Mouse (Mus musculus): ENCODE data around the gene Ctbp2. TPM values are rescaled to one million over a fixed set of nuclear protein-coding genes. Genes with fewer than 3 reads are reported as not detected.

Ctbp2 gene
- total and polyA plus RNA-seq, 3 experiments: 74.9 to 90.7 TPM; not detected in 1

- H3K9ac ChIP-seq (ENCODE audit: control insufficient read depth, low read depth, low read length, poor library complexity, severe bottlenecking): no peak overlapping the region
- no peaks in the 10 kb centered on the region for H3K9me3 ChIP-seq (replicated peaks; ENCODE audit: insufficient read depth, low read length)
- DNase-seq (ENCODE audit: low read depth, low spot score): no peak
- no peaks in the 10 kb centered on the region; a peak in 1 of 4 replicates for H3K36me3 ChIP-seq (ENCODE audit: control insufficient read depth in 1 of 2, insufficient read depth in 2 of 2, low read length in 2 of 2)
- peaks cover 4% of the 10 kb centered on the region for H3K79me2 ChIP-seq (ENCODE audit: control insufficient read depth, insufficient read depth, low read length, poor library complexity)
- no peak overlapping the region for H3K4me3 ChIP-seq (ENCODE audit: control insufficient read depth in 1 of 2, insufficient read depth in 1 of 2, low read depth in 2 of 2, low read length in 2 of 2)
- no peaks in the 10 kb centered on the region for H3K4me1 ChIP-seq (ENCODE audit: control insufficient read depth in 1 of 2, insufficient read depth in 2 of 2, low read length in 2 of 2)
- TF ChIP-seq RAD21 (IDR thresholded peaks at IDR 0.05; ENCODE audit: low read depth, low read length) (no peak), POLR2AphosphoS2 (IDR thresholded peaks at IDR 0.05; ENCODE audit: low read length) (no peak), USF1 (IDR thresholded peaks at IDR 0.05; ENCODE audit: low read depth, low read length) (no peak), ZKSCAN1 (IDR thresholded peaks at IDR 0.05; ENCODE audit: low read depth, low read length) (no peak), TBP (IDR thresholded peaks at IDR 0.05; ENCODE audit: low read depth, low read length) (no peak), JUND (IDR thresholded peaks at IDR 0.05; ENCODE audit: low read depth, low read length) (no peak), MAFK (IDR thresholded peaks at IDR 0.05; ENCODE audit: borderline replicate concordance, low read depth, low read length) (no peak), SMC3 (IDR thresholded peaks at IDR 0.05; ENCODE audit: low read depth, low read length) (no peak), ETS1 (IDR thresholded peaks at IDR 0.05; ENCODE audit: low read depth, low read length) (no peak), E2F4 (IDR thresholded peaks at IDR 0.05; ENCODE audit: borderline replicate concordance, low read depth, low read length) (no peak), HCFC1 (IDR thresholded peaks at IDR 0.05; ENCODE audit: low read depth, low read length) (no peak), TAL1 (IDR thresholded peaks at IDR 0.05; ENCODE audit: low read length) (no peak), CTCF (IDR thresholded peaks at IDR 0.05 in 2 of 3, conservative IDR thresholded peaks at IDR 0.05 in 1 of 3; ENCODE audit: control insufficient read depth in 1 of 3, insufficient read depth in 1 of 3, low read depth in 2 of 3, low read length in 3 of 3, poor library complexity in 1 of 3, severe bottlenecking in 1 of 3) (no peak), NRF1 (IDR thresholded peaks at IDR 0.05; ENCODE audit: insufficient read depth, low read depth, low read length, poor library complexity, severe bottlenecking) (no peak)
- H3K27ac ChIP-seq (ENCODE audit: control insufficient read depth, low read depth, low read length): no peak overlapping the region
- H3K27me3 ChIP-seq (ENCODE audit: control insufficient read depth in 1 of 2, insufficient read depth in 2 of 2, low read length in 2 of 2): no peaks in the 10 kb centered on the region
These were observed 105.2 kb downstream of the Ctbp2 start for GRCm38 (mm10) chr7:133018961-133019360.

- no peak overlapping the region for H3K4me3 ChIP-seq (ENCODE audit: control insufficient read depth in 1 of 2, insufficient read depth in 1 of 2, low read depth in 2 of 2, low read length in 2 of 2)
- H3K79me2 ChIP-seq (ENCODE audit: control insufficient read depth, insufficient read depth, low read length, poor library complexity): peaks cover 4% of the 10 kb centered on the region
- H3K27ac ChIP-seq (ENCODE audit: control insufficient read depth, low read depth, low read length): no peak overlapping the region
- no peaks in the 10 kb centered on the region; a peak in 1 of 4 replicates for H3K36me3 ChIP-seq (ENCODE audit: control insufficient read depth in 1 of 2, insufficient read depth in 2 of 2, low read length in 2 of 2)
- H3K9me3 ChIP-seq (replicated peaks; ENCODE audit: insufficient read depth, low read length): no peaks in the 10 kb centered on the region
- no peaks in the 10 kb centered on the region for H3K27me3 ChIP-seq (ENCODE audit: control insufficient read depth in 1 of 2, insufficient read depth in 2 of 2, low read length in 2 of 2)
- no peak overlapping the region for H3K9ac ChIP-seq (ENCODE audit: control insufficient read depth, low read depth, low read length, poor library complexity, severe bottlenecking)
- DNase-seq (ENCODE audit: low read depth, low spot score): no peak
- TF ChIP-seq TCF12 (IDR thresholded peaks at IDR 0.05; ENCODE audit: low read depth, low read length) (no peak), ZMIZ1 (IDR thresholded peaks at IDR 0.05; ENCODE audit: low read depth, low read length) (no peak), ZNF384 (IDR thresholded peaks at IDR 0.05; ENCODE audit: low read depth, low read length) (no peak), USF1 (IDR thresholded peaks at IDR 0.05; ENCODE audit: low read depth, low read length) (no peak), CTCF (IDR thresholded peaks at IDR 0.05 in 2 of 3, conservative IDR thresholded peaks at IDR 0.05 in 1 of 3; ENCODE audit: control insufficient read depth in 1 of 3, insufficient read depth in 1 of 3, low read depth in 2 of 3, low read length in 3 of 3, poor library complexity in 1 of 3, severe bottlenecking in 1 of 3) (no peak), MAFK (IDR thresholded peaks at IDR 0.05; ENCODE audit: borderline replicate concordance, low read depth, low read length) (no peak), HCFC1 (IDR thresholded peaks at IDR 0.05; ENCODE audit: low read depth, low read length) (no peak), SIN3A (IDR thresholded peaks at IDR 0.05; ENCODE audit: low read length) (no peak), E2F4 (IDR thresholded peaks at IDR 0.05; ENCODE audit: borderline replicate concordance, low read depth, low read length) (no peak), CHD1 (IDR thresholded peaks at IDR 0.05; ENCODE audit: low read depth, low read length) (no peak), MEF2A (IDR thresholded peaks at IDR 0.05; ENCODE audit: extremely low read depth, insufficient replicate concordance, low read depth, low read length, poor library complexity, severe bottlenecking) (no peak), EP300 (IDR thresholded peaks at IDR 0.05; ENCODE audit: low read depth in 1 of 2, low read length in 2 of 2) (no peak), RAD21 (IDR thresholded peaks at IDR 0.05; ENCODE audit: low read depth, low read length) (no peak), GABPA (IDR thresholded peaks at IDR 0.05; ENCODE audit: low read depth, low read length) (no peak), ETS1 (IDR thresholded peaks at IDR 0.05; ENCODE audit: low read depth, low read length) (no peak), JUND (IDR thresholded peaks at IDR 0.05; ENCODE audit: low read depth, low read length) (no peak)
- no peaks in the 10 kb centered on the region for H3K4me1 ChIP-seq (ENCODE audit: control insufficient read depth in 1 of 2, insufficient read depth in 2 of 2, low read length in 2 of 2)
These were observed 108.6 kb downstream of the Ctbp2 start for GRCm38 (mm10) chr7:133015416-133016070.
